Mouse (Mus musculus): ENCODE results near the gene Rpl12.

DNA sequence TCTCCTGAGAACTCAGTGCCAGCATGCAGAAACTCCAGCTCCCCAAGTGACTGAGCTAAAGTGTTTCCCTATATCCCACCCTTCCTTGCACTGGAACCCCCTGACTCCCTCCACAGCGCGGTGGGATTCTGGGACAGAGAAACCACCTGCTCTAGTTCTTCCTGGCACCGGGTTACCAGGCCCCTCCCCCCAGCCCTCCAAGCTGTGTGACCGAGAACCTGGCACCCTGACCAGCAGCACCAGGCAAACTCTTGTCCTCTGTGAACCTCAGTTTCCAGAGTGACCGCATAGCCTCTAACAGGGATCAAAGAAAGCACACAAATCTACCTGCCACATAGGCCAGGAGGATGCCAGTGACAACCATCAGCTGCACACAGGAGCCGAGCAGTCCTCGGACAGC, 18.3 kb downstream of the Rpl12 start:
- TF ChIP-seq CHD2 (IDR thresholded peaks at IDR 0.05; ENCODE audit: low read depth, low read length), result no peak
- TF ChIP-seq HCFC1 (IDR thresholded peaks at IDR 0.05; ENCODE audit: borderline replicate concordance, insufficient read depth, low read length), result no peak
- TF ChIP-seq ZC3H11A (IDR thresholded peaks at IDR 0.05; ENCODE audit: borderline replicate concordance, low read depth, low read length), result no peak
- TF ChIP-seq MAFK (IDR thresholded peaks at IDR 0.05; ENCODE audit: insufficient read depth, low read depth, low read length), result no peak
- TF ChIP-seq ZNF384 (IDR thresholded peaks at IDR 0.05; ENCODE audit: low read depth, low read length), result no peak
